Mouse (Mus musculus) bone marrow, adult 2 months (tissue): Measurements from ENCODE around the gene Fermt3. TPM values are rescaled to one million over a fixed set of nuclear protein-coding genes. Genes with fewer than 3 reads are reported as not detected.
"Not testable (repeated sequence)": the region's sequence is repeated elsewhere in the genome, so short reads cannot be mapped to it uniquely, and the experiment has no call there.

Source experiments
- H3K27ac ChIP-seq: fragments of 200-500 bp; 2 replicates; pipeline ENCODE4 v1.5.1; 2012; ENCODE audit warnings: low read depth, mild to moderate bottlenecking, control low read depth, inconsistent platforms, low read length; ENCODE audit not compliant: control insufficient read depth, poor library complexity, insufficient read depth
- H3K4me1 ChIP-seq: fragments of 200-500 bp; 2 replicates; pipeline ENCODE4 v1.6.1; 2011; ENCODE audit warnings: low read length; ENCODE audit not compliant: control insufficient read depth, insufficient read depth
- H3K4me3 ChIP-seq: fragments of 200-500 bp; replicated peaks from 2 replicates; pipeline ENCODE3; 2011; ENCODE audit warnings: mild to moderate bottlenecking, low read depth, low read length, control low read depth; ENCODE audit not compliant: control insufficient read depth
- CTCF ChIP-seq: fragments of 200-500 bp; IDR thresholded peaks from 2 replicates; pipeline ENCODE4 v1.5.1; 2011; ENCODE audit warnings: low read length, control low read depth; ENCODE audit not compliant: control insufficient read depth, insufficient read depth
- POLR2A ChIP-seq: fragments of 200-500 bp; IDR thresholded peaks from 2 replicates; pipeline ENCODE4 v1.6.1; 2011; ENCODE audit warnings: low read depth, mild to moderate bottlenecking, control low read depth, low read length, borderline replicate concordance; ENCODE audit not compliant: control insufficient read depth
- WGBS: fragments of 180-500 bp; shearing (Covaris S2); methylation state at CpG from one replicate; pipeline ENCODE4 v1.1.7; 2018; 5-methylcytosine and 5-hydroxymethylcytosine counted together
- polyA plus RNA-seq: library from polyadenylated mRNA; stranded (reverse); fragments of >200 nt; gene quantifications from 2 replicates; pipeline ENCODE4 v1.2.4, GENCODE M21; 2011; ENCODE audit warnings: low replicate concordance; ENCODE audit not compliant: missing spikeins, insufficient read depth, insufficient read length

Gene Fermt3
- polyA plus RNA-seq, 1 experiment: 202 TPM

DNA sequence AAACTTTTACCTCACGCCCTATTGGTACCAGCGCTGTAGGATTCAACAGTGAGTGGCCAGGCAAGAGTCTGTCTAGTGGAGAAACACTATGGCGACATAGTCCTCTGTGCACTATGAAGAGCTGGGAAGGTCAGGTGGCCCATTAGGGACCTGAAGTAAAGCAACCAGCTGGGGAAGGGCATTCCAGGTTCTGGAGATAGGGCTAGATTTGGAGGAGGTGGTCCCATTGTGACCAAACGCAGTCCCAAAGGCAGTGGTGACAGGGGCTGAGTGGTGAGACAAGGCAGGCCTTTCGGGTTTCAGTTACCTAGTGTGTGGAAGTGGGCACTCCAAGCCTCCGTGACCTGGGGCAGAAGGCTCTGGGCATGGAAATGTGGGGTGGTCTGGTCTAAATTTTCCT lies 39.3 kb upstream of the Fermt3 start:
- Histone ChIP-seq H3K4me1 (peaks cover 5% of the 10 kb centered on the region), H3K4me3 (no peak overlapping the region), H3K27ac (no peak overlapping the region)
- 92% methylated on average over 6 of the region's 6 CpGs for WGBS
- TF ChIP-seq POLR2A: no peak
- no peak for TF ChIP-seq CTCF

DNA sequence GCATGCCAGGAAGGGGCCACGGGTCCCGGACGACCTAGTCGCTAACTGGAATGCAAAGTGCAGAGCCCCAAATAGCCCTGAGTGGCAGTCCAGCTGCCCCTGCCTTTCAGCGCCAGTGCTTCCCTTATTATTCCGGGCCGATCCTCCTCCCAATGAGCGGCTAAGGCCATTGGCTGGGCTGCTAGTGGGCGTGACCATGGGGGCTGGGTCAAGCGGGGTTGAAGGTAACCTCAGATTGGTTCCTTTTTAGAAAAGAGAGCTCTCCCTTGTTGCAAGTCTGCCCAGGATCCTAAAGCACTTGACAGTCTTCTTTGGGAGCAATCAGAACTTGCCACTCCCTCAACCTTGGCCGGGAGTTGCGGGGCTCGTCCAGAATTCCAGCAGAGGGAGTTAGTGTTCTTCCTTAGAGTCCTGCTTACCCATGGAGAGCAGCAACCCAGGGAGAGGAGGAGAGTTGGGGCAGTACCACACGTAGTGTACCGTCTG lies 38.5 kb upstream of the Fermt3 start:
- H3K27ac ChIP-seq: no peak overlapping the region
- H3K4me1 ChIP-seq: peaks cover 5% of the 10 kb centered on the region
- peak overlapping the region; percentile 42 for H3K4me3 ChIP-seq
- TF ChIP-seq CTCF: no peak
- peak; percentile 34; the same call in 1 of the 2 replicates for TF ChIP-seq POLR2A
- WGBS: 7% methylated on average over 15 of the region's 15 CpGs

DNA sequence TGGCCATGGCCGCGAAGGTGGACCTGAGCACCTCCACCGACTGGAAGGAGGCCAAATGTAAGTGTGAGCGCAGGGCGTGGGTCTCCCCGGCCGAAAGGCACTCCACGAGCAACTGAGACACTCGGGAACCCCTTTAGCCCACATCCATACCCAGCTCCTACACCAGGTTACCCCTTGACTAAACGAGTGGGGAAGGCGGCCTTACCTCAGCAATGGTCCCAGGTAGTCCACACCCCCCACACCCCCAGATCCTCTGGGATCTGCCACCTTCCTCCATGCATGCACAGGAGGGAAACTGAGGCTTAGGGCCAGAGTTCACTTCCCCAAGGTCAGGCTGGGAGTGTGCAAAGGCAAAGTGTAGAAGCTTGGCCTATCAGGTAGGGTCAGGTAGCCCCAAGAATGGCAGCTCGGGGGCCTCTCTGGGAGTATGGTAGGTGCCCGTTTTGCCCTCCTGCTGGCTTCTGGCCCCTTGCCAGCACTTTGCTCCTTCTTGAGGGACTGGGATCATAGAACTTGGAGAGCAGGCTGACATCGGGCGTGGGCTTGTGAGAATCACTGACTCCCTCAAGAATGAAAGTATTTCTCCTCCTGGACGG lies 38.0 kb upstream of the Fermt3 start:
- 2% methylated on average over 16 of the region's 16 CpGs for WGBS
- Histone ChIP-seq H3K27ac (no peak overlapping the region), H3K4me1 (peaks cover 5% of the 10 kb centered on the region), H3K4me3 (peak overlapping the region; percentile 77)
- TF ChIP-seq POLR2A (no peak), CTCF (no peak)

GRCm38 (mm10) chr19:7056248-7057087 lies 37.2 kb upstream of the Fermt3 start, which contains the start of gene Macrod1:
Gene Macrod1, plus strand, starts transcription at chr19:7056810.
- H3K27ac ChIP-seq: peak within 1 kb of the TSS; percentile 30; the same call in 1 of the 2 replicates
- peak within 1 kb of the TSS; percentile 77 for H3K4me3 ChIP-seq
- 1% methylated on average over 72 of the region's 72 CpGs for WGBS
- peak; percentile 22; the same call in 1 of the 2 replicates for TF ChIP-seq CTCF
- 0 out of 2 replicates have a peak, but pooled peaks have one; percentile 52 for TF ChIP-seq POLR2A
- H3K4me1 ChIP-seq: peaks cover 5% of the 10 kb centered on the region

- H3K4me3 ChIP-seq: no peak overlapping the region
Observed at GRCm38 (mm10) chr19:7055173-7055572, 35.9 kb upstream of the Fermt3 start.

GRCm38 (mm10) chr19:7054772-7055171 lies 35.5 kb upstream of the Fermt3 start:
- no peak overlapping the region for H3K27ac ChIP-seq
- TF ChIP-seq POLR2A: no peak
- no peak for TF ChIP-seq CTCF
- 74% methylated on average over 10 of the region's 10 CpGs for WGBS
- no peak overlapping the region for H3K4me3 ChIP-seq
- H3K4me1 ChIP-seq: peaks cover 5% of the 10 kb centered on the region

More at GRCm38 (mm10) chr19:7055173-7055572, 35.9 kb upstream of the Fermt3 start:
- TF ChIP-seq CTCF (no peak), POLR2A (no peak)
- H3K27ac ChIP-seq: no peak overlapping the region
- WGBS: 45% methylated on average over 3 of the region's 3 CpGs
- peaks cover 5% of the 10 kb centered on the region for H3K4me1 ChIP-seq

GRCm38 (mm10) chr19:7053382-7053781 lies 34.1 kb upstream of the Fermt3 start:
- not testable (repeated sequence) for H3K4me1 ChIP-seq, H3K27ac ChIP-seq, H3K4me3 ChIP-seq
- 81% methylated on average over 4 of the region's 4 CpGs for WGBS

- WGBS: 67% methylated on average over 4 of the region's 4 CpGs
- Histone ChIP-seq H3K4me1 (peaks cover 3% of the 10 kb centered on the region), H3K4me3 (no peak overlapping the region), H3K27ac (no peak overlapping the region)
- no peak for TF ChIP-seq CTCF
- TF ChIP-seq POLR2A: no peak
Observed at GRCm38 (mm10) chr19:7044706-7045105, 25.4 kb upstream of the Fermt3 start.

DNA sequence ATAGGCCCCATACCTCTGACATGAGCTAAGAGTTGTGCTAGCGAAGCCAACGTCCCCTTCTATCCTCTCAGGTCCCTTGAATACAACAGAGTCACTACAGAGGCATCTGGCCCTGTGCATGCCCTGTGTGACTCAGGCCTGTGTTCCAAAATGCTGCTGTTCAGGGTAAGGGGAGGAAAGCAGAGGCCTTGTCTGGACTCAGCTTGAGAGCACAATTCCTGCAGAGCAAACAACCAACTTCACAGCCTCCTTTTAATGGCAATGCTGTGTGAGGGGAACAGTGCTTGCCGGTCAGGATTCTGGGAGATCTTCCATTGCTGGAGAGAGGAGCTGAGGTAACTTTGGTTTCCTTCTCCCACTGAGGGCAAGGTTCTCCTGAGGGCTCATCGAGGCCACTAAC lies 25.0 kb upstream of the Fermt3 start:
- WGBS: 78% methylated on average over 4 of the region's 4 CpGs
- no peak overlapping the region for H3K4me3 ChIP-seq
- TF ChIP-seq POLR2A (no peak), CTCF (no peak)
- no peak overlapping the region for H3K27ac ChIP-seq
- H3K4me1 ChIP-seq: peaks cover 3% of the 10 kb centered on the region
